Mouse (Mus musculus): ENCODE results near the gene Rhno1. TPM values are rescaled to one million over a fixed set of nuclear protein-coding genes. Genes with fewer than 3 reads are reported as not detected.

Rhno1 gene
- polyA plus RNA-seq (2012; ENCODE audit: low replicate concordance): 32.6 and 53.8 TPM in 2 replicates

DNA sequence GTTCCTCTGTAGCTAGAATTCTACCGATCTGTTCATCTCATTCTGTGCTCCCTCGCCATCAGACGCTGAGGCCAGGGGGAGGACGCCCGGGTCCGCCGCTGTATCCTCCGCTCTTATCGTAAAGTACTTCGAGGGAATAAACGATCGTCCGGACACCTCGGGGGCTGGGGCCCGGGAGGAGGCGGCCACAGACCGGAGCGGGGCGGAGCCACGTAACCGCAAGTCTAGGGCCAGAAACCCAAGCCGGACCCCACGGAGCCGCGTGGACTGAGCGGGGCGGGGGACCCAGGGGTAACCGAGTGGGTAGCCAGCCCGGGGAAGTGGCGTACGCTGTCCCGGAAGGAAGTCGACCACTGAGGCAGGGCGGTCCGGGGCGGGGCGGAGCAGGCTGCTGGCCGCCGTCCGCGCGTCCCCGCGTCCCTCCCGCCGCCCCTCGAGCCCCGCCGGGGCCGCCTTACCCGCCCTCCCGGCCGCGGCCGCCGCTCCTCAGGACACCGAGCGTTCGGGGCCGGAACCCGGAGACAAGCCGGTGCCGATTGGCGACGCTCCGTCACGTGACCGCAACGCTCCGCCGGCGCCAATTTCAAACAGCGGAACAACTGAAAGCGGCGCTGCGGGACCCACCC is at the start of gene Rhno1, which contains the start of gene Foxm1:
TSS of gene Rhno1 (minus strand) at position 531 of the 626 bp plus-strand sequence.
TSS of gene Foxm1 (plus strand) at position 587 of the 626 bp plus-strand sequence.

DNA sequence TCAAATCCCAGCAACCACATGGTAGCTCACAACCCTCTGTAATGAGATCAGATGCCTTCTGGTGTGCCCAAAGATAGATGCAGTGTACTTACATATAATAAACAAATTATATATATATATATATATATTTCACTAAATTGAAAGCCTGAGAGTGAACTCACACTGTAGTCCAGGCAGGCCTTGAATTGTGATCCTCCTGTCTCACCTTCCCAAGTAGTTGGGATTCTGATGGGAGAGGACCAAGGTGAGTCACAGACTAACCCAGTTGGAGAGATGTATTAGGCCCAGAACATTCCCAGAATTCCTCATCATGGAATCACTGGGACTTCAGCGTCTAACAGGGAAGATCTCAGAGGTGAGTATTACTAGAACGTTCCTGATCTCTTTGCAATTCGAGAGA is 36.3 kb upstream of the Rhno1 start, which contains the start of gene Nrip2:
TSS of gene Nrip2 (plus strand) at position 301 of the 400 bp plus-strand sequence.

DNA sequence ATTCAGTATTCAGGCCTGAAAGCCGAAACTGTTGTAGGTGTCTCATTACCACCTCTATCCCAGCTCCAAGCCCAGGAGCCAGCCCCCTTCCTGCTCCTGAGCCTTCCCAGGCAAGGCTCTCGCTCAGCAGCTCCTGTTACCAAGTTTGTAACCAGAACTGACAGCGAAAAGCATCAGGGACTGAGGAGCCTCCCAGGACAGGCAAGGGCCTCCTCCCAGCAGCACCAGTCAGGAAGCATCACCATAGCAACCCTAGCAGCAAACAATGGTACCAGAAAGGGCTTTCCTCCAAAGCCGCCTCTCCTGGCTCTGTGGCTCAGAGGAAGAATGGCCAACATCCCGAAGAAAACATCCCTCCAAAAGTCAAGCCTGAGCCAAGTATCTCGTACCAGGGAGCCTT is 12.5 kb upstream of the Rhno1 start, which contains the start of the genes Tex52 and Gm44596:
TSS of gene Tex52 (plus strand) at position 265 of the 400 bp plus-strand sequence.
TSS of gene Gm44596 (plus strand) at position 312 of the 400 bp plus-strand sequence.

DNA sequence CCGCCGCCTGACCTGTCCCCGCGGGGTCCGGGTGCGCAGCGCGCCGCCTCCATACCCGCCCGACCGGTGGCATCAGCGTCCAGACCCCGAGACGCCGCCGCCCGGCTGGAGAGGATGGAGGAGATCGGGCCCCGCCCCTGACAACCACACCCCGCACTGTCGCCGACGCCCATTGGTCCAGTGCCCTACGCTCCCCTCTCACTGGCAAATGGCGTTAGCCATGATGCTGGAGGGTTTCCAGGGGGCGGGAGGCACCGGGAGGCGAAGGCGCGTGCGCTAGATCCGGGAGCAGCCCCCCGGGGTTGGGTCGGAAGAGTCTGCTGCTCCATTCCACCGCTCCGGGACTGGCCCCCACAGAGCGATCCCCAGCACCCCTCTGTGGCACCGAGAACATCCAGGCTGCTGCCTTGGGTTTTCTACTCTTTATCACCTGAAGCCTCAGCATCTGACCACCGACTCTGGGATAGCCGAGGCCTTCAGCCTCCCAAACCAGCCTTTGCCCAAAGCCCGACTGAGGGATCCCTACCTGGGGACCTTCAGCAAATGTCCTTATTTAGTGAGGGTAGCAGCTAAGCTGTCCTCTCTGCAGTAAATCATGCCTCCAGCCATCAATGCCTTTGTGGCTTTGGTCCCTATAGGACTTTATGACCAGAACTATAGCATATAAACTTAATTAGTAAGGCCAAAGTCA is 6.8 kb downstream of the Rhno1 start, which contains the start of gene Tulp3:
TSS of gene Tulp3 (minus strand) at position 126 of the 691 bp plus-strand sequence.

Other genes with a start within 250 kb of the Rhno1 start
- 2.0 and 5.5 TPM in 2 replicates for gene Tspan9, start 219.3 kb downstream of the Rhno1 start, polyA plus RNA-seq (2012; ENCODE audit: low replicate concordance)
- 0.41 TPM in 1 of 2 replicates, not detected in the other for gene Tead4, start 62.1 kb downstream of the Rhno1 start, polyA plus RNA-seq (2012; ENCODE audit: low replicate concordance)
- gene Tulp3, start 7.1 kb downstream of the Rhno1 start, polyA plus RNA-seq (2012; ENCODE audit: low replicate concordance): 0.57 and 0.70 TPM in 2 replicates
- gene Foxm1, start 56 bp upstream of the Rhno1 start, polyA plus RNA-seq (2012; ENCODE audit: low replicate concordance): 41.4 and 98.2 TPM in 2 replicates
- not detected in 2 replicates for gene Tex52, start 12.5 kb upstream of the Rhno1 start, polyA plus RNA-seq (2012; ENCODE audit: low replicate concordance)
- not detected in 2 replicates for gene Gm44596, start 12.6 kb upstream of the Rhno1 start, polyA plus RNA-seq (2012; ENCODE audit: low replicate concordance)
- not detected in 2 replicates for gene Nrip2, start 36.4 kb upstream of the Rhno1 start, polyA plus RNA-seq (2012; ENCODE audit: low replicate concordance)
- gene Itfg2, start 62.0 kb upstream of the Rhno1 start, polyA plus RNA-seq (2012; ENCODE audit: low replicate concordance): 21.7 and 25.3 TPM in 2 replicates
- gene Fkbp4, start 75.8 kb upstream of the Rhno1 start, polyA plus RNA-seq (2012; ENCODE audit: low replicate concordance): 181 and 301 TPM in 2 replicates
- gene Pzp, start 163.8 kb upstream of the Rhno1 start, polyA plus RNA-seq (2012; ENCODE audit: low replicate concordance): 0.39 TPM in 1 of 2 replicates, not detected in the other
- not detected in 2 replicates for gene A2ml1, start 218.7 kb upstream of the Rhno1 start, polyA plus RNA-seq (2012; ENCODE audit: low replicate concordance)